Mouse (Mus musculus): Measurements from ENCODE around the gene U2af1. TPM values are rescaled to one million over a fixed set of nuclear protein-coding genes. Genes with fewer than 3 reads are reported as not detected.

Gene U2af1
- polyA plus RNA-seq, 1 experiment = 195 TPM

- TF ChIP-seq CTCF (IDR thresholded peaks at IDR 0.05; ENCODE audit: borderline replicate concordance, insufficient read depth, low read length) = no peak
- no peaks in the 10 kb centered on the region for H3K4me1 ChIP-seq (ENCODE audit: control insufficient read depth, insufficient read depth, low read length)
- H3K4me3 ChIP-seq (ENCODE audit: insufficient read depth, low read length) = no peak overlapping the region
- H3K27ac ChIP-seq (ENCODE audit: insufficient read depth, low read length) = no peak overlapping the region
Measured at GRCm38 (mm10) chr17:31597957-31598356, 60.7 kb downstream of the U2af1 start.

Other genes starting within 250 kb of the U2af1 start
- gene Wdr4, start 138.9 kb downstream of the U2af1 start, polyA plus RNA-seq (2011; ENCODE audit: insufficient read length, low read depth, missing spikeins) = 18.9 and 19.7 TPM in 2 replicates
- gene Ndufv3, start 138.8 kb downstream of the U2af1 start, polyA plus RNA-seq (2011; ENCODE audit: insufficient read length, low read depth, missing spikeins) = 140 and 141 TPM in 2 replicates
- 16.6 and 18.9 TPM in 2 replicates for gene Pknox1, start 94.2 kb downstream of the U2af1 start, polyA plus RNA-seq (2011; ENCODE audit: insufficient read length, low read depth, missing spikeins)
- 1.7 and 2.4 TPM in 2 replicates for gene Cbs, start 21.7 kb downstream of the U2af1 start, polyA plus RNA-seq (2011; ENCODE audit: insufficient read length, low read depth, missing spikeins)
- gene Cryaa, start 18.9 kb upstream of the U2af1 start, polyA plus RNA-seq (2011; ENCODE audit: insufficient read length, low read depth, missing spikeins) = not detected in 2 replicates
- gene Sik1, start 196.9 kb upstream of the U2af1 start, polyA plus RNA-seq (2011; ENCODE audit: insufficient read length, low read depth, missing spikeins) = 15.5 and 18.1 TPM in 2 replicates